Mouse (Mus musculus): Measurements from ENCODE around the gene Nfic.

Nfic gene

DNA sequence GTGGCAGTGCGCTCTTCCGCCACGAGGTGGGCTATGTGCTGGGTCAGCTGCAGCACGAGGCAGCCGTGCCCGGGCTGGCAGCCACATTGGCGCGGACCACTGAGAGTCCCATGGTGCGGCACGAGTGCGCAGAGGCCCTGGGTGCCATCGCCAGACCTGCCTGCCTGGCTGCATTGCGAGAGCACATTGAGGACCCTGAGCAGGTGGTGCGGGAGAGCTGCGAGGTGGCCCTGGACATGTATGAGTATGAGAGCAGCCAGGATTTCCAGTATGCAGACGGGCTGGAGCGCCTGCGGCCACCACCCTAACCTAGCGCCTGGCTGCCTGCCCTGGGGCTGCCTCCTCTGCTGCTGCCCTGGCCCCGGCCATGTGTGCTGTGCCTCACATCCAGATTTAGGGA is 67.7 kb downstream of the Nfic start:
- no peak for DNase-seq (ENCODE audit: low spot score in 2 of 2)

- no peak for DNase-seq (ENCODE audit: low spot score in 2 of 2)
Measured at GRCm38 (mm10) chr10:81385603-81386306, 69.7 kb downstream of the Nfic start.

- DNase-seq (ENCODE audit: low spot score in 2 of 2): no peak
Measured at GRCm38 (mm10) chr10:81384605-81384982, 70.8 kb downstream of the Nfic start.

DNA sequence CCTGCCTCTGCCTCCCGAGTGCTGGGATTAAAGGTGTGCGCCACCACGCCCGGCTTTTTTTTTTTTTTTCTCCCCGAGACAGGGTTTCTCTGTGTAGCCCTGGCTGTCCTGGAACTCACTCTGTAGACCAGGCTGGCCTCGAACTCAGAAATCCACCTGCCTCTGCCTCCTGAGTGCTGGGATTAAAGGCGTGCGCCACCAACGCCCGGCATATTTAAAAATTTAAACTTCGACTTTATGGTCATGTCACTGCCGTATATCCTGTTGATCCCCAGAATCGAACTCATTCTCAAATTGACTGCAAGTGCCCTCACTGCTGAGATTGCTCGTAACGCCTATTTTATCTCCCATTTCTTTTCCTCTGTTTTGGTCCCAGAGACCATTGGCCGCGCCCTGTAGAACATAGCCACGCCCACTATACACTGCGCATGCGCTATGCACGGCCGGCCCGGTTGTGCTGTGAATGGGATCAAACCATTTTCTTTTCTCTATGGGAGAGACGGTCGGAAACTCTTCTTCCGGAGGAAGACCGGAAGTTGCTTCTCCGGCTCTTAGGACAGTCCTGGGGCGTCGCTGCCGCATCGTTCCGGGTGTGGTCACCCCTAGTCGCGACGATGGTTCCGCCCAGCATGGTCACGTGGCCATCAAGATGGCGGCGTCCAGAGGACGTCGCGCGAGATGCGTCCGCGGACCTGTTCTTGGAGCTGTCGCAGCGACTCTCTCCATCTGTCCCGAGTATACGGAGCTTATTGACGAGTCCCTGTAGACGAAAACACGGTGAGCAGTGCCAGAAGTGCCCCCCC is 71.4 kb downstream of the Nfic start, which contains the start of the genes Dohh and Gm48551:
TSS of gene Dohh (plus strand) at position 627 of the 803 bp plus-strand sequence.
TSS of gene Gm48551 (plus strand) at position 665 of the 803 bp plus-strand sequence.
- DNase-seq (ENCODE audit: low spot score in 2 of 2): peak; percentile 99

DNA sequence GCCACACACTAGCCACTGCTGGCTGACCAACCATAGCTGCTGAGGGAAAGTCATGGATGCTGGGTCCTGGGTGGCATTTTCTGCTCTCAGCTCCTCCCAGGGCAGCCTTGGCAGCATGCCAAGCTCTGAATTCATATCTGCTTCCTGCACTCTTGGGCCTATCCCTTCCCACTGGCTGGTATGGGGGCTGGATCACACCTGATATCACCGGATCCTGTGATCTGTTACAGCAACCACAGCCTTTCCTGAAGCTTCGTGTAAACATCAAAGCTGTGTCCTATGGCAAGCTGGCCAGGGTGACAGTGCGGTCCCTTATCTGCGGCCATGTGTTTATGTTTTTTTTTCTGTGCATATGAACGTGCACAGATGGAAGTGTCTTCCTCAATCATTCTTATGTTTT is 73.4 kb downstream of the Nfic start:
- no peak for DNase-seq (ENCODE audit: low spot score in 2 of 2)

DNA sequence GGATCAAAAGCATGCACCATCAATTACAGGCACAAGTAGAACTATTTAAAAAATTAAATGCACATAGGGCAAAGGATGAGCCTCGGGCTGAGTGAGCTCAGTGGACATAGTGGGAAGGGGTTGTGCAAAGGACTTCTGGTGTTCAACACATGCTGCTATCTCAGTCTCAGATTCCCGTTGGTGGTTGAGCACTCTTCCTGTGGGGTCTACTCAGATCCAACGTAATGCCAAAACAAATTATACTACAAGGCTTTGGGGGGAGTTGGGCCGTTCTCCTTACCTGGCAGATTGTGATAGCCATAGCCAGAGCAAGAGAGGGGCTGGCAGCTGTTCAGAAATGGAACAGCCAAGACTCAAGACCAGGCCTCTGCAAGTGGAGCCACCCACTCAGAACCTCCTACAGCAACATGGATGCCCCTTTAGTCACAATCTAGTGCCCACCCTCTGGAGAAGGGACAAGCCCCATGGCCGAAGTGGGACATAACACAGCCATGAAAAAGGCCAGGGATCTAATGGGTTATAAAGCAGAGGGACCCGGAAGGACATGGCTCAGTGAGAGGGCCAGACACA is 75.5 kb downstream of the Nfic start:
- DNase-seq (ENCODE audit: low spot score in 2 of 2): no peak

- DNase-seq (ENCODE audit: low spot score in 2 of 2): no peak
Measured at GRCm38 (mm10) chr10:81379183-81379553, 76.3 kb downstream of the Nfic start.

GRCm38 (mm10) chr10:81378553-81379182 is 76.8 kb downstream of the Nfic start:
- peak; percentile 100 for DNase-seq (ENCODE audit: low spot score in 2 of 2)

GRCm38 (mm10) chr10:81377793-81378552 is 77.5 kb downstream of the Nfic start, which contains the start of gene Fzr1:
Gene Fzr1 (minus strand): TSS chr10:81378516.
- DNase-seq (ENCODE audit: low spot score in 2 of 2): no peak

- no peak for DNase-seq (ENCODE audit: low spot score in 2 of 2)
Measured at GRCm38 (mm10) chr10:81377362-81377664, 78.1 kb downstream of the Nfic start.

- no peak for DNase-seq (ENCODE audit: low spot score in 2 of 2)
Measured at GRCm38 (mm10) chr10:81376561-81377361, 78.7 kb downstream of the Nfic start.

- DNase-seq (ENCODE audit: low spot score in 2 of 2): no peak
Measured at GRCm38 (mm10) chr10:81375322-81375721, 80.1 kb downstream of the Nfic start.

- no peak for DNase-seq (ENCODE audit: low spot score in 2 of 2)
Measured at GRCm38 (mm10) chr10:81367207-81367495, 88.3 kb downstream of the Nfic start.

DNA sequence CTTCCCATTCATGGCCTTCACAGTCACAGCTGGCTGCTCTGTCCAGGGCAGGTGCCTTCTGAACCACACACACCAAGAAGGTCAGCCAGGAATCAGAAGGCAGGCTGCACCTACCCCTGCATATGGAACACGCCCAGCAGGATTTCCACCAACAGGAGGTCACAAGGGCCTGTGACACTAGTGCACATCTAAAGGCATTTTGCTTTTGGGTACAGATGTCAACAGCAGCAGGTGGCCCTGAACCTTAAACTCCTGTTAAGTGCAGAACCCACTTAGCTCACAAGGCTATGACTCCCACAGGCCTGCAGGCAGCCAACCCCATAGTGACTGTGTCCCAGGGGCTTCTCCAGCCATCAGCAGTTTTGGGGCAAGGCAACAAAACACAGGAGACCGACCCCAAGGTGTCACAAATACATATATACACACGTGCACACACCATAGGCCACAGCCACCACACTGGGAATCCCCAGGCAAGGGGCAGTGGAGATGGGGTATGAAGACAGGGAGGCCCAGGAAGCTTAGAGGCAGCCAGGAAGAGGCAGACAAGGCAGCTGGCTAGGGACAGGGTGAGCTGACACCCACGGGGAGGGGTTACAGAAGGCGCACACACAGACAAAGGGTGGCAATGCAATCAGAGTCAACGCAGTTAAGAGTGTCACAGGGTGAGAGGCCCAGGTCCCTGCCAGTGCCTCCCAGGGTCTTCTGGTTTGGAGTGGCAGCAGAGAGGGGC is 88.8 kb downstream of the Nfic start:
- no peak for DNase-seq (ENCODE audit: low spot score in 2 of 2)

- DNase-seq (ENCODE audit: low spot score in 2 of 2): no peak
Measured at GRCm38 (mm10) chr10:81365672-81366476, 89.6 kb downstream of the Nfic start, which contains the start of gene 4930404N11Rik. Gene 4930404N11Rik (minus strand): TSS chr10:81365816.

GRCm38 (mm10) chr10:81365073-81365472 is 90.4 kb downstream of the Nfic start:
- DNase-seq (ENCODE audit: low spot score in 2 of 2): no peak

- DNase-seq (ENCODE audit: low spot score in 2 of 2): no peak
Measured at GRCm38 (mm10) chr10:81364666-81365065, 90.8 kb downstream of the Nfic start.

DNA sequence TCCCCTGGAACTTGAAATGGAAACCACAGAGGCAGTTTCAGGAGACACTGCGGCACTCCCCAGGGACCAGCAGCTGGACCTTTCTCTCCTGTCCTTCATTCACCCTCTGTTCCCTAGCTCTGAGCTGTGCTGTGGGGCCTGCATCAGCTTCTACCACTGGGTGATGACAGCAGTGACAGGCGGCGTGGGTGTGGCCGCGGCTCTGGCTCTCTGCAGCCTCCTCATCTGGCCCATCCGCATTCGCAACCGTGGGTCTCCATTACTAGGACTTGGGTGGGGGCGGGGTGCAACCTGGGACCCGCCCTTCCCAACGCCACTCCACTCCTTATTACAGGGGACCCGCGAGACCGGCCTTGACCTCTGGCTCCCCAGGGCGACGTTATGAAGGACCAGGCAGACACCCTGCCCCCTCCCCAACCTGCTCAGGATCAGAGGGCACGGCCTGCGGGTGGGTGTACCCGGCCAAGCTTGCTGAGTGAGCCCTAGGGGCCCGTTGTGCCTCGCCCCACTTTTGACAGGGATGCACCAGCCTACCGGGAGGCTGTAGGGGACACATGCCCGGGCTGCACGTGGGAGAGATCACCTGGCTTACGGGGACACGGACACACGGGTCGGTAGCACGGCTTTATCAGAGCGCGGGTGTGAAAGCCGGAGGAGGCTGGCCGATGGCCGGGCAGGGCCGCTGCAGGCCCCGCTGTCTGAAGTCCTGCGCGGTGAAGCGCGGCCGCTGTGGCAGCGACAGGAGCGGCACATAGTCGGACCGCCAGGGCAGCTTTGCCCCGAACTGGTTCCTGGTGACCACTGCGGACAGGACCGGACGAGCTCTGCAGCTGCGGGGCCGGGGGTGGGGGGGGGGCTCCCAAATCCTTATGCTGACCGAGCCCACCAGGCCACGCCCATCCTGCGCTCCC is 91.7 kb downstream of the Nfic start:
- no peak for DNase-seq (ENCODE audit: low spot score in 2 of 2)
